Comparison of ENCODE assay signal across 8 mouse cellular contexts in the genomic region with DNA sequence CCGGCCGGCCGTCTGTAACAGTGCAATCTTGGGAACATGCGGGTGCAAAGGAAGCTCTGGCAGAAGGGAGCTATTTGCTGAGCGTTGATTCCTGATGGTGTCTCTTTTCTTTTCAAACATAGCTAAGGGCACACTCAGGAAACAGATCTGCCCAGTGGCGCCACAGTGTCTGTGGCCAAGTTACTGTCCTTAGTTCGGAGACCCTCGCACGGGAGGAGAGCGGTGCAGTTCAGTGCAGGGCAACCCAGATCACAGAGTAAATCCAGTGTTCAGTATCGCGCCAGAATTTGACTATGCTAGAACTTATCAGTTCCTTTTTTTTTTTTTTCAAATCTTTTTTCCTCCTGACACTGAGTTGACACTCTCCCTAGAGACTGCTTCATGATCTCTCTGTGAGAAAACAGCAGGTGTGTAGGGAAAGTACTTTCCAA. TPM values are rescaled to one million over a fixed set of nuclear protein-coding genes. Genes with fewer than 3 reads are reported as not detected.
DNase-seq lines count a peak whose midpoint lies in the region; ATAC-seq and TF ChIP-seq lines count a peak whose summit lies in the region.

No protein-coding gene starts in this region.

- no peaks in the 10 kb centered on the region for H3K79me2 ChIP-seq in heart, adult 2 months (replicated peaks; ENCODE audit: control insufficient read depth, insufficient read depth, low read length)
- H3K79me2 ChIP-seq in myocyte (ENCODE audit: control insufficient read depth, insufficient read depth) = peaks cover 11% of the 10 kb centered on the region

- no peak for TF ChIP-seq EP300 in heart, adult 2 months (IDR thresholded peaks at IDR 0.05; ENCODE audit: insufficient read depth, low read depth, low read length)

- H3K9me3 ChIP-seq in intestine, embryonic 16.5 days (ENCODE audit: control insufficient read depth, low read length) = no peaks in the 10 kb centered on the region

- peak overlapping the region; percentile 91 for H3K4me2 ChIP-seq in intestine, embryonic 16.5 days (ENCODE audit: low read depth, low read length)
- peak overlapping the region; percentile 98 for H3K4me2 ChIP-seq in myocyte (ENCODE audit: low read depth)

- 1% methylated on average over 12 of the region's 12 CpGs for WGBS in heart, adult 2 months
- WGBS in intestine, embryonic 16.5 days = under 1% methylated on average over 12 of the region's 12 CpGs

- TF ChIP-seq CTCF in heart, adult 2 months (IDR thresholded peaks at IDR 0.05) = no peak
- TF ChIP-seq CTCF in embryonic fibroblast, embryonic 13.5 days (IDR thresholded peaks at IDR 0.05; ENCODE audit: borderline replicate concordance, insufficient read depth, low read length) = no peak

- peak overlapping the region; percentile 72 for H3K4me3 ChIP-seq in heart, adult 2 months
- H3K4me3 ChIP-seq in embryonic fibroblast, embryonic 13.5 days (ENCODE audit: insufficient read depth, low read length) = peak overlapping the region; percentile 46
- peak overlapping the region; percentile 57 for H3K4me3 ChIP-seq in intestine, embryonic 16.5 days (ENCODE audit: low read length)
- H3K4me3 ChIP-seq in myocyte = peak overlapping the region; percentile 59

- H3K9ac ChIP-seq in heart, adult 2 months (ENCODE audit: low read depth, low read length) = peak overlapping the region; percentile 65
- H3K9ac ChIP-seq in intestine, embryonic 16.5 days (ENCODE audit: low read depth, low read length) = peak overlapping the region; percentile 76

- H3K4me1 ChIP-seq in heart, adult 2 months (ENCODE audit: control insufficient read depth, insufficient read depth, low read length) = peaks cover 1% of the 10 kb centered on the region
- H3K4me1 ChIP-seq in embryonic fibroblast, embryonic 13.5 days (ENCODE audit: control insufficient read depth, insufficient read depth, low read length) = no peaks in the 10 kb centered on the region; the same call in 1 of the 2 replicates
- peaks cover 6% of the 10 kb centered on the region; the same call in 1 of the 2 replicates for H3K4me1 ChIP-seq in intestine, embryonic 16.5 days (ENCODE audit: control insufficient read depth, insufficient read depth, low read length)

- H3K36me3 ChIP-seq in heart, adult 2 months (ENCODE audit: control insufficient read depth, insufficient read depth, low read length) = peaks cover 2% of the 10 kb centered on the region
- H3K36me3 ChIP-seq in intestine, embryonic 16.5 days (ENCODE audit: control insufficient read depth, insufficient read depth, low read length) = no peaks in the 10 kb centered on the region
- H3K36me3 ChIP-seq in myocyte (ENCODE audit: control insufficient read depth, insufficient read depth) = no peaks in the 10 kb centered on the region

- peak; percentile 9; the same call in 1 of the 2 replicates for ATAC-seq in intestine, embryonic 16.5 days

- DNase-seq in heart, adult 2 months = no peak
- no peak for DNase-seq in heart, adult 9 months (ENCODE audit: low spot score in 2 of 2)
- peak; percentile 91 for DNase-seq in A20 (ENCODE audit: low read depth, low spot score)
- DNase-seq in adrenal gland, adult 8-10 months = no peak
- no peak for DNase-seq in layer of hippocampus, adult 18-20 months (ENCODE audit: low spot score in 2 of 2)

- intact Hi-C loops in heart, adult 2 months (cut with DNase I) = loop anchor here (2.0 to 5.0 kb wide), 3 partner anchors 96 to 204 kb away; no protein-coding TSS in a partner anchor

- no peak for TF ChIP-seq POLR2A in heart, adult 2 months (IDR thresholded peaks at IDR 0.05; ENCODE audit: insufficient read depth, low read depth, low read length)
- no peak for TF ChIP-seq POLR2A in embryonic fibroblast, embryonic 13.5 days (IDR thresholded peaks at IDR 0.05; ENCODE audit: low read depth, low read length)
- no peak for TF ChIP-seq POLR2A in myocyte (IDR thresholded peaks at IDR 0.05; ENCODE audit: insufficient read length, low read depth)

- H3ac ChIP-seq in myocyte (ENCODE audit: control insufficient read depth, insufficient read length) = peak overlapping the region; percentile 84

- H3K27ac ChIP-seq in heart, adult 2 months = peak overlapping the region; percentile 86
- H3K27ac ChIP-seq in embryonic fibroblast, embryonic 13.5 days (ENCODE audit: insufficient read depth, low read length) = peak overlapping the region; percentile 92
- peak overlapping the region; percentile 68 for H3K27ac ChIP-seq in intestine, embryonic 16.5 days (ENCODE audit: low read length)

- H3K27me3 ChIP-seq in heart, adult 2 months (ENCODE audit: control insufficient read depth, insufficient read depth, low read length) = no peaks in the 10 kb centered on the region
- no peaks in the 10 kb centered on the region for H3K27me3 ChIP-seq in intestine, embryonic 16.5 days (replicated peaks; ENCODE audit: control insufficient read depth, insufficient read depth, low read length)
- H3K27me3 ChIP-seq in myocyte (ENCODE audit: control insufficient read depth, insufficient read depth, insufficient read length) = no peaks in the 10 kb centered on the region

TF ChIP-seq in myocyte, 11 proteins besides CTCF, POLR2A, EP300 and RAD21:
- TF ChIP-seq TCF3 (IDR thresholded peaks at IDR 0.05; ENCODE audit: insufficient read length, low read depth) (no peak), TCF12 (IDR thresholded peaks at IDR 0.05; ENCODE audit: insufficient read depth, poor library complexity, severe bottlenecking) (no peak), MYOG (IDR thresholded peaks at IDR 0.05; ENCODE audit: control insufficient read depth in 1 of 3, insufficient read depth in 1 of 3, insufficient read length in 2 of 3, low read depth in 2 of 3) (no peak), CEBPB (IDR thresholded peaks at IDR 0.05; ENCODE audit: insufficient read depth, poor library complexity, severe bottlenecking) (no peak), MYOD1 (IDR thresholded peaks at IDR 0.05; ENCODE audit: control insufficient read depth in 1 of 3, insufficient read length in 2 of 3, low read depth in 2 of 3) (no peak), SRF (IDR thresholded peaks at IDR 0.05; ENCODE audit: control insufficient read depth, insufficient read length, low read depth) (no peak), USF1 (IDR thresholded peaks at IDR 0.05; ENCODE audit: low read depth) (no peak), MAX (IDR thresholded peaks at IDR 0.05; ENCODE audit: low read depth) (no peak)

RNA-seq across cellular contexts. Expression of gene Gclc, which starts 3.2 kb away (rescaled TPM):
- 10 to 100 TPM; 10.6 to 12.0 TPM for total RNA-seq in heart, adult 2 months (2021)
- 6.6 and 9.3 TPM in 2 replicates for polyA plus RNA-seq in heart, adult 2 months (2012; rRNA removed)
- 20.0 and 22.2 TPM in 2 replicates for polyA plus RNA-seq in embryonic fibroblast, embryonic 13.5 days (2011; ENCODE audit: insufficient read length, low read depth, missing spikeins)
- 4.7 and 10.1 TPM in 2 replicates for polyA plus RNA-seq in intestine, embryonic 16.5 days (2015; fragmentation: Nextera tagmentation; extraction: Ambion mirVana)
- polyA plus RNA-seq in myocyte (2012; fragmentation: generic; extraction: Trizol) = 9.0 TPM
- total RNA-seq in adrenal gland, adult 8-10 months (2022) = 10 to 100 TPM; 34.1 to 53.4 (median 41.2) TPM
- 10 to 100 TPM; 45.1 to 46.3 TPM for total RNA-seq in layer of hippocampus, adult 18-20 months (2021)
